Mouse (Mus musculus) ovary, adult 18-20 months (tissue): Measurements from ENCODE around the gene Ces1f.
"Not testable (repeated sequence)": the region's sequence is repeated elsewhere in the genome, so short reads cannot be mapped to it uniquely, and the experiment has no call there.

Source experiments
- DNase-seq: peaks from one replicate; pipeline ENCODE4 v3.0.0; 2022; ENCODE audit warnings: low spot score, mixed read lengths

Gene Ces1f

GRCm38 (mm10) chr8:93279556-93279955 lies at the start of gene Ces1f:
TSS of gene Ces1f (minus strand) at chr8:93279747.
- DNase-seq, result no peak

- DNase-seq, result no peak
These were observed 45.6 kb upstream of the Ces1f start for GRCm38 (mm10) chr8:93325123-93325522.

GRCm38 (mm10) chr8:93317031-93317430 lies 37.5 kb upstream of the Ces1f start:
- DNase-seq, result no peak

DNA sequence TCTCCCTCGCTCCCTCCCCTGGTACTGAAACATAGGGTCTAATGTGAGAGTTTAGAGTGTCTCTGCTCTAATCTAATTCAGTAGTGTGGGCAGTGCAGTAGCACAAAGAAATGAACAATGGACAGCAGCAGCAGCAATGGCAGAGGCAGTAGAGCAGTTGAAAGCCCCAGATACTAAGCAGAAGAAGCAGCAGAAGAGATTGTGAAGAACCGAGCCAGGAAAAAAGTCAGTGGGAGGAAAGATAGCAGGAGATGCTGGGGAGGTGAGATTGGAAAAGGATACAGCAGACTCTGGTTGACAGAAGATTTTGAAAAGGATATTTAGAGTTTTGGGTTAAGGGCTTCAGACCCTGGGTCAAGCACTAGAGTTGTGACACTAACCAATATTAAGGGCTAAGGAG lies 36.0 kb upstream of the Ces1f start:
- no peak for DNase-seq

- DNase-seq, result no peak
These were observed 4.3 kb upstream of the Ces1f start for GRCm38 (mm10) chr8:93283896-93284295.

GRCm38 (mm10) chr8:93282349-93282748 lies 2.8 kb upstream of the Ces1f start:
- no peak for DNase-seq

DNA sequence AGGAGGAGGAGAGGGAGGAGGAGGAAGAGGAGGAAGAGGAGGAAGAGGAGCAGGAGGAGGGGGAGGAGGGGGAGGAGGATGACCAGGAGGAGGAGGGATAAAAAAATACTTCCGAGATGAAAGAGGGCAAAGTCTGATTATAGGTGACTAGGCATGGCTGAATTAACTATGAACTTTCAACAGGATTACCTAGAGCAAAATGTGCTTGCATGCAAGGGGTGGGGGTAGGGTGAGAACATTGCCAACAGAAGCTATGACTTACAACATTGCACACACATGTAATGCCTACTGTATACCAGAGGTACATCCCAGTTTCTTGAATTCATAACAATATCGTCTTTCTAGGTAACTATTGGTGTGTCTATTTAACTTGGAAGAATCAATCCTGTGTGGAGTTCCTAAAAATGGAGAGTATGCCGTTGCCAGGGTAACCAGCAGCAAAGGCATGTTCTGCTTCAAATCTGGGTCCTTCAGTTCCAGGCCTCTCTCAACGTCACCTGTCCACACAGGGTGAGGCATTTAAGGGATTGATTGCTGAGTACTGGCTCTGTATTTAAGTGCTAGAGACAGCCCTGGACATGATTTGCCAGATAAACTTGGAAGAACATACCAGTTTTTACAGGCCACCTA lies 1.3 kb downstream of the Ces1f start:
- DNase-seq, result no peak

GRCm38 (mm10) chr8:93274609-93275008 lies 4.9 kb downstream of the Ces1f start:
- DNase-seq, result no peak

- peak; percentile 25 for DNase-seq
These were observed 6.2 kb downstream of the Ces1f start for GRCm38 (mm10) chr8:93273321-93273720.

DNA sequence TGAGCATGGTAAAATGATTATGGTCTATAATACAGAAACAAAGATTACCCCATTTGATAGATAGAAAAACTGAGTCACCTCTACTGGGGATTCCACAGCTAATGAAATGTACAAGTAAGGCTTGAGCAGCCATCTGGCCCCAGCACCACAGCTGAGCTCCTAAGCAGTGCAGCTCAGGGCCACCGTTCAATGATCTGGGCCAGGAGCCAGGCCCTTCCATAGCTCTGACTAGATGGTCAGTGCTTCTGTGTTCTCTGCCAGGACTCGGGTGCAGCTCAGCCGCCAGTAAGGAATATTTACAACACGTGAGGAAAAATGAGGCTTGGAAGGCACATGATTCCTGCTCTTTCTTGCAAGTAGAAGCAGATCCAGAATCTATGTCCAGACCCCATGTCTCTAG lies 6.9 kb downstream of the Ces1f start:
- peak; percentile 46 for DNase-seq

DNA sequence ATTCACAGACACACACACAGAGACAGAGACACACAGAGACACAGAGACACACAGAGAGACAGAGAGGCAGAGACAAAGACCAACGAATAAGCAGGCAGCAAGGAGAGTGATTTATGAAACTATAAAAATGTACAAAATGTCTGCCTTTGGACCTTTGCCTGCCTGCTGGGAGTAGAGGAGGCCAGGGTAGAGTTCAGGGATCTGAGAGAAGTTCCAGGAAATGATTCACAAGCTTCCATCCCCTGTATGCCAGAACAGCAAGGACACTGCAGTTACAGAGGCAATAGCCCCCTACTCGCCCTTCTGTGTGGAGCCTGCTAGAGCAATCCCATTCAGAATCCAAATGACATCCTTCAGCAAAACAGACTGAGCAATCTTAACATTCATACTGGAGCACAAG lies 18.1 kb downstream of the Ces1f start:
- no peak for DNase-seq

- no peak for DNase-seq
These were observed 27.1 kb downstream of the Ces1f start for GRCm38 (mm10) chr8:93252400-93252925.

DNA sequence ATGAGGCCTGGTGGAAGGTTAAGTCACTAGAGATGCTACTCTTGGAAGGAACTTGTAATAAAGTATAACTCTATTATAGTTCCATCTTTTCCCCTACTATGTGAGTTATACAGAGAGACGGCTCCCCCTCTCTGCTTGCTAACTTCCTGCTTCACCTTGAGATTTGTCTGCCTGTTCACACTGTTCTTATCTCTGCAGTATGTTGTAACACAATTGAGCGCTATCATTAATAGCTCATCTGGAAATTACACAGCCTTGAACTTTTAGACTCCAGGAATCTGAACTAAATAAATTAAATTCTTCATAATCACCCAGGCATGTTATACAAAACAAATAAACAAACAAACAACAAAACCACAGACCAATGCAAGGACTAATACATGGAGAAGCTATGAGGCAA lies 33.5 kb downstream of the Ces1f start:
- no peak for DNase-seq

GRCm38 (mm10) chr8:93239884-93240283 lies 39.7 kb downstream of the Ces1f start:
- no peak for DNase-seq

DNA sequence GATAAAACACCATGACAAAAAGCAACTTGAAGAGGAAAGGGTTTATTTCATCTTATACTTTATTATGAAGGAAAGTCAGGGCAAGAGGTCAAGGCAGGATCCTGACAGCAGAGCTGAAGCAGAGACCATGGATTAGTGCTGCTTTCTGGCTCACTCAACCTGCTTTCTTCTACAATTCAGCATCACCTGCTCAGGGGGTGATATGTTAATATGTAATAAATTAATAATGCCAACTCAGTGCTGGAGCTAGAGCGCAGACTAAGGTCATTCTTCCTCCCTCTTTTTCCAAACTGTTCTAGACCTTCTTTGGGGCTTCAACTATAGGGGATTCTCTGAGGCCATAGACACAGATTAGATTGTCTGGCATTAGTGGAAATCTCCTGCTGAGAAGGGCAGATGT lies 43.9 kb downstream of the Ces1f start:
- no peak for DNase-seq

DNA sequence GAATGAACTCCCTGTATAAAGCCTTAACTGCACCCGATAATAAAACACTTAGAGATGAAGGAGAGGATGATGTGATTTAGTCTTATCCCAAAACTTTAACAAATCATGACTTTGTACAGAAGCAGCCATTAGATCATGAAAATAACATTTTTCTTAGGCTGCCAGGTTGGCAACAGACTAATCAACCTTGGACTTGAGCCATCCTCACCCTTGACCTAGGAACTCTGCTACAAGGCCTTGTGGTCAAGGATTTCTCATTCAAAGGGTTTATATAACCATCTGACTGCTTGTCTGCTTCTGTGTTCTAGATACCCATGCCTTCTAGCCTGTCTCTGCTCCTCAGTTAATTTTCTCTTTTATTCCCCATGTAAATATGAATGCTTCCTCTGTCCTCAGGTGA lies 44.8 kb downstream of the Ces1f start:
- DNase-seq, result no peak

DNA sequence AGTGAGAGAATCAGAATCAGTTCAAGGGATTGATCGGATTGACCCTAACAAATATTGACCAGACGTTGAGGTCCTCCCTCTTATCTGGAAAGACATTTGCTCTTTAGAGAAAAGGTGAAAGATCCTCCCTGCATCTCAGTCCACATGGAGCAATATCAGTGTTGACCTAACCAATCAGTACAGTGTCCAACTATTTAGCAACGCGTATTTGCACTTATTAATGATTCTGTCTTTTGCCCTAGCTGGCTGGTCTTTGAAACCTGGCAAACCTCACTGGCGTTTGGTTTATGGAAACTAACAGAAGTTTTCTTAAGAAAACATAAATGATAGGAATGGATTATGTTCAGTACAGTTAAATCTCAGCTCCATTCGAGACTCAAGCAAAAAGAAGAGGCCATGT lies 45.5 kb downstream of the Ces1f start:
- DNase-seq, result no peak

- DNase-seq, result no peak
These were observed 50.1 kb downstream of the Ces1f start, which contains the start of gene Ces1e for GRCm38 (mm10) chr8:93229446-93229845. TSS of gene Ces1e (minus strand) at chr8:93229619.

GRCm38 (mm10) chr8:93228673-93229370 lies 50.7 kb downstream of the Ces1f start:
- DNase-seq, result no peak

GRCm38 (mm10) chr8:93226471-93226870 lies 53.1 kb downstream of the Ces1f start:
- not testable (repeated sequence) for DNase-seq

- DNase-seq, result no peak
These were observed 57.7 kb downstream of the Ces1f start for GRCm38 (mm10) chr8:93221896-93222295.

- DNase-seq, result no peak
These were observed 61.7 kb downstream of the Ces1f start for GRCm38 (mm10) chr8:93217867-93218266.

GRCm38 (mm10) chr8:93217375-93217774 lies 62.2 kb downstream of the Ces1f start:
- no peak for DNase-seq

DNA sequence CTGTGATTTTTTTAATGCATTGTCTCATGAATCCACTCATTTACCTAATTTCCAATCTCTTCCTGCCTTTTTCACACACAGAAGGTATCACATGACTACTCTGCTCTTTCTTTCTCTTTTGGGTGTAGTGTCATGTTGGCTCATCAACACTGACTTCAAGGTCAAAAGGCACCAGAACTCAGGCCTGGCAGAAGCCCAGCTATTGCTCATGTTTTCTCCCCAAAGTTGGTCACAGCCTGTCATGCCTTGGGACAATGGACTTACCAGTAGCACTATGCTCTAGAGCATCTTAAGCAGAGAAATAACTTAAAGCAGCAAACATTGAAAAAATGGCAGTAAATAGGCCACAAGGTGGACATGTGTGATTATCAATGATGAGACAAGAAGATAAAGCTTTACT lies 68.5 kb downstream of the Ces1f start:
- DNase-seq, result no peak
